Mouse (Mus musculus) erythroblast, embryonic 14.5 days (primary cell): ENCODE data around the gene Cmip.

Experiments used
- GATA1 ChIP-seq: IDR thresholded peaks from 2 replicates; pipeline ENCODE4 v1.6.1; 2012; ENCODE audit warnings: low read length, inconsistent platforms, mixed read lengths
- TAL1 ChIP-seq: IDR thresholded peaks from 3 replicates; pipeline ENCODE4 v1.6.1; 2012; ENCODE audit warnings: low read length, inconsistent platforms, mixed read lengths

- TF ChIP-seq GATA1 (no peak), TAL1 (no peak)
Observed at GRCm38 (mm10) chr8:117334058-117334747, 77.3 kb downstream of the Cmip start.
